Mouse (Mus musculus) activated CD4-positive, CD25-positive, alpha-beta regulatory T cell, adult 4 months (primary cell): ENCODE data around the gene Zfp648. TPM values are rescaled to one million over a fixed set of nuclear protein-coding genes. Genes with fewer than 3 reads are reported as not detected.

Source experiments
- ATAC-seq: one replicate; pipeline ENCODE4 v1.8.0; 2017
- polyA plus RNA-seq, 2 experiments: library from polyadenylated mRNA; unstranded; fragments of 100-300 nt; shearing (Covaris generic); gene quantifications; one replicate each; pipeline ENCODE4 v1.2.1; 2017

Zfp648 gene
- polyA plus RNA-seq, 2 experiments from 2014 or later = not detected

GRCm38 (mm10) chr1:154220566-154220965 is 19.6 kb downstream of the Zfp648 start:
- ATAC-seq = no peak

- no peak for ATAC-seq
Measured at GRCm38 (mm10) chr1:154223807-154224207, 22.8 kb downstream of the Zfp648 start.

- ATAC-seq = no peak
Measured at GRCm38 (mm10) chr1:154232594-154232993, 31.6 kb downstream of the Zfp648 start.

- ATAC-seq = no peak
Measured at GRCm38 (mm10) chr1:154233033-154233432, 32.0 kb downstream of the Zfp648 start.

GRCm38 (mm10) chr1:154234814-154235213 is 33.8 kb downstream of the Zfp648 start:
- ATAC-seq = no peak

GRCm38 (mm10) chr1:154238876-154239275 is 37.9 kb downstream of the Zfp648 start:
- no peak for ATAC-seq

GRCm38 (mm10) chr1:154251186-154251585 is 50.2 kb downstream of the Zfp648 start:
- no peak for ATAC-seq

GRCm38 (mm10) chr1:154252739-154253138 is 51.8 kb downstream of the Zfp648 start:
- no peak for ATAC-seq
